Mouse (Mus musculus) liver, embryonic 11.5 days (tissue): Measurements from ENCODE around the gene Gm31371. TPM values are rescaled to one million over a fixed set of nuclear protein-coding genes. Genes with fewer than 3 reads are reported as not detected.
"Not testable (repeated sequence)": the region's sequence is repeated elsewhere in the genome, so short reads cannot be mapped to it uniquely, and the experiment has no call there.

Experiments used
- ATAC-seq: fragments of 200-750 bp; cut with Nextera tagmentation; replicated peaks from 2 replicates; pipeline ENCODE4 v1.8.0; 2017; ENCODE audit warnings: moderate number of reproducible peaks, mild to moderate bottlenecking, moderate TSS enrichment, moderate library complexity; ENCODE audit not compliant: low FRiP score
- DNase-seq: peaks from one replicate; pipeline ENCODE4 v3.0.0-alpha.2; 2017; ENCODE audit warnings: low spot score
- H3K27ac ChIP-seq: fragments of 300-500 bp; sonication (generic); 2 replicates; pipeline ENCODE4 v1.5.1; 2014; ENCODE audit warnings: mild to moderate bottlenecking, low read depth, low read length, control low read depth
- H3K27me3 ChIP-seq: fragments of 300-500 bp; sonication (generic); replicated peaks from 2 replicates; pipeline ENCODE4 v1.6.1; 2014; ENCODE audit warnings: low read length, mixed read lengths; ENCODE audit not compliant: control insufficient read depth, insufficient read depth
- H3K36me3 ChIP-seq: fragments of 300-500 bp; sonication (generic); 2 replicates; pipeline ENCODE4 v1.6.1; 2014; ENCODE audit warnings: mild to moderate bottlenecking, low read length, moderate library complexity, mixed read lengths; ENCODE audit not compliant: control insufficient read depth, insufficient read depth
- H3K4me1 ChIP-seq: fragments of 300-500 bp; sonication (generic); replicated peaks from 2 replicates; pipeline ENCODE4 v1.6.1; 2014; ENCODE audit warnings: low read length, mixed read lengths; ENCODE audit not compliant: control insufficient read depth, insufficient read depth
- H3K4me2 ChIP-seq: fragments of 300-500 bp; sonication (generic); 2 replicates; pipeline ENCODE4 v1.6.1; 2014; ENCODE audit warnings: mild to moderate bottlenecking, control low read depth, moderate library complexity
- H3K4me3 ChIP-seq: fragments of 300-500 bp; sonication (generic); 2 replicates; pipeline ENCODE4 v1.5.1; 2014; ENCODE audit warnings: low read depth, low read length, control low read depth
- H3K9ac ChIP-seq: fragments of 300-500 bp; sonication (generic); 2 replicates; pipeline ENCODE4 v1.6.1; 2014; ENCODE audit warnings: low read depth, low read length, control low read depth
- H3K9me3 ChIP-seq: fragments of 300-500 bp; sonication (generic); 2 replicates; pipeline ENCODE4 v1.6.1; 2016; ENCODE audit warnings: low read length, inconsistent platforms, mixed read lengths; ENCODE audit not compliant: control insufficient read depth
- WGBS: fragments of 180-500 bp; shearing (Covaris S2); extraction: QIAGEN DNeasy Blood & Tissue Kit; methylation state at CpG from one replicate; pipeline ENCODE4 v1.1.7; 2014; 5-methylcytosine and 5-hydroxymethylcytosine counted together
- polyA plus RNA-seq: library from polyadenylated mRNA; unstranded; fragments of >200 nt; fragmentation: Nextera tagmentation; extraction: Ambion mirVana; gene quantifications from 2 replicates; pipeline ENCODE4 v1.2.1, GENCODE M21; 2014

Gm31371 gene
- polyA plus RNA-seq, 1 experiment from 2014 or later = not detected

- not testable (repeated sequence) for H3K4me1 ChIP-seq, H3K4me3 ChIP-seq, H3K27me3 ChIP-seq, ATAC-seq, H3K9me3 ChIP-seq, DNase-seq, H3K36me3 ChIP-seq, H3K4me2 ChIP-seq, H3K9ac ChIP-seq, H3K27ac ChIP-seq
- WGBS = 83% methylated on average over 6 of the region's 6 CpGs
Measured at GRCm38 (mm10) chr8:19975237-19975636, 72.0 kb downstream of the Gm31371 start.

Other genes starting within 250 kb of the Gm31371 start
- not detected in 2 replicates for gene 4930467E23Rik, start 173.8 kb upstream of the Gm31371 start, polyA plus RNA-seq